Mouse (Mus musculus): ENCODE data around the gene Slc44a5. TPM values are rescaled to one million over a fixed set of nuclear protein-coding genes. Genes with fewer than 3 reads are reported as not detected.

Slc44a5 gene
- 0.94 and 1.1 TPM in 2 replicates for polyA plus RNA-seq (2015; fragmentation: Nextera tagmentation; extraction: Ambion mirVana)

DNA sequence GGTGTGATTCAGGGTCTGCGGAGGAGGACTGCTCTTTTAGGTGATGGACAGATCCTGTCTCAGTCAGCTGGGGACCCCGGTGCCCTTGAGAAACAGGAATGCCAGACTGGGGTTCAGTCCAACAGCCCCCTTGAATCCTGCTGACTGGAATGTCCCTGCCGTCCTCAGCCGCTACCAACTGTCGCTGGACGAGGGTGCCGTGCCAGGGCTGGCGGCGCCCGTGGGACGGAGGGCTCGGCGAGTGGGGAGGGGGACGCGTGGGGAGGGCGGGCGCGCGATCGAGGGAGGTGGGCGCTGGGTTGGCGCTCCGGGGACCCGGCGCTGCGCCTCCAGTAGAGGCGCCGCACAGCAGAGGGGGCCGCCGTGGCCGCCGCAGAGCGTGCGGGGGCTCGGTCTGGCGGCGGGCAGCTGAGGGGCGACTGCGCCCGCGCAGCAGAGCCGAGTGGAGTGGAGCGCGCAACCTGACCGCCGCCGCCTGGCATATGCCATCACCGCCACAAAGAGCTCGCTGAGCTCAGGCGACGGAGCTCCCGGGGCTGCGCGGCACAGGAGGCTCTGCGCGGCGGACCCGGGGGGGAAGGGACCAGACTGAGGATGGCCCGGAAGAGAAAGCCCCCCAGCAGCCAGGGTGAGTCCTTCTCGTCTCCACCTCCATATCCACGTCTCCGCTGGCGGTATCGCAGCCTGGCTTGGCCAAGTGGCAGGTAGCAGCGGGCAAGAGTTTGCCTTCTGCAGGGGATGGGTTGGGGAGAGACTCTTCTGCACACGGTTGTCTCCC lies at the start of gene Slc44a5:
Slc44a5 (plus strand) TSS at position 266 of the 778 bp plus-strand sequence.
- H3K4me2 ChIP-seq (ENCODE audit: low read depth, low read length), result peak within 1 kb of the TSS; percentile 91
- under 1% methylated on average over 66 of the region's 66 CpGs for WGBS
- H3K9ac ChIP-seq (ENCODE audit: low read length), result peak within 1 kb of the TSS; percentile 69
- peak within 1 kb of the TSS; percentile 57 for H3K4me3 ChIP-seq (replicated peaks; ENCODE audit: low read length)
- peak; percentile 75; the same call in 1 of the 2 replicates for ATAC-seq (ENCODE audit: insufficient read depth, low FRiP score)
- peaks cover 10% of the 10 kb centered on the region; the same call in 1 of the 2 replicates for H3K4me1 ChIP-seq (ENCODE audit: control insufficient read depth, insufficient read depth, low read length)
- peaks cover 22% of the 10 kb centered on the region for H3K27me3 ChIP-seq (ENCODE audit: control insufficient read depth, insufficient read depth, low read length)
- no peaks in the 10 kb centered on the region for H3K9me3 ChIP-seq (replicated peaks; ENCODE audit: control insufficient read depth, low read length)
- H3K27ac ChIP-seq (ENCODE audit: low read length), result no peak within 1 kb of the TSS
- no peaks in the 10 kb centered on the region for H3K36me3 ChIP-seq (ENCODE audit: control insufficient read depth, insufficient read depth, low read length)

- Histone ChIP-seq H3K36me3 (ENCODE audit: control insufficient read depth, insufficient read depth, low read length) (peaks cover 26% of the 10 kb centered on the region), H3K9ac (ENCODE audit: low read length) (no peak overlapping the region), H3K4me3 (replicated peaks; ENCODE audit: low read length) (no peak overlapping the region), H3K27me3 (ENCODE audit: control insufficient read depth, insufficient read depth, low read length) (no peaks in the 10 kb centered on the region), H3K27ac (ENCODE audit: low read length) (no peak overlapping the region), H3K4me2 (ENCODE audit: low read depth, low read length) (no peak overlapping the region), H3K9me3 (replicated peaks; ENCODE audit: control insufficient read depth, low read length) (no peaks in the 10 kb centered on the region), H3K4me1 (ENCODE audit: control insufficient read depth, insufficient read depth, low read length) (0 out of 2 replicates have a peak, but pooled peaks cover 2% of the 10 kb centered on the region)
- no peak for ATAC-seq (ENCODE audit: insufficient read depth, low FRiP score)
- WGBS, result 91% methylated on average over 7 of the region's 7 CpGs
These were observed 46.9 kb upstream of the Slc44a5 start for GRCm38 (mm10) chr3:153926333-153926732.

DNA sequence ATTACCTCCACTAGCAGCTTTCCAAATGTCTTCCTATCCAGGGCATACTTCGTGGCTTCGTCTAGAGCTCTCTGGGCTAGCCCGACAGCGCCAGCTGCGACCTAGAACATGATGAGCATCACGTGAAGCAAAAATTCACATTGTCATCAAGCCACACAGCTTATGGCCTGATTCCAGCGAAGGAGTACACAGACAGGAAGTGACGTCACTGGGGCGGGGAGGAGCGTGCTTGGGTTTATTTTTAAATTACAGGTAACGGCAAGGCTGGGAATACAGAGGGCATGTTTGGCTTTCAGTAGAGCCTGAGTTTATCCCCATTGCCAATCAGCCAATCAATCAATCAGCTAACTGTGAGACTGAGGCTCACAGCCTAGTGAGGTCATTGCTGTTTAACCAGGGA lies 43.7 kb upstream of the Slc44a5 start:
- peaks cover 28% of the 10 kb centered on the region for H3K36me3 ChIP-seq (ENCODE audit: control insufficient read depth, insufficient read depth, low read length)

GRCm38 (mm10) chr3:153932461-153932860 lies 40.8 kb upstream of the Slc44a5 start:
- WGBS, result 93% methylated on average over 5 of the region's 5 CpGs
- no peak overlapping the region for H3K4me2 ChIP-seq (ENCODE audit: low read depth, low read length)
- no peaks in the 10 kb centered on the region for H3K9me3 ChIP-seq (replicated peaks; ENCODE audit: control insufficient read depth, low read length)
- H3K4me3 ChIP-seq (replicated peaks; ENCODE audit: low read length), result no peak overlapping the region
- ATAC-seq (ENCODE audit: insufficient read depth, low FRiP score), result 0 out of 2 replicates have a peak, but pooled peaks have one; percentile 38
- H3K36me3 ChIP-seq (ENCODE audit: control insufficient read depth, insufficient read depth, low read length), result peaks cover 25% of the 10 kb centered on the region
- no peak overlapping the region for H3K9ac ChIP-seq (ENCODE audit: low read length)
- no peak overlapping the region for H3K27ac ChIP-seq (ENCODE audit: low read length)
- no peaks in the 10 kb centered on the region for H3K27me3 ChIP-seq (ENCODE audit: control insufficient read depth, insufficient read depth, low read length)
- 0 out of 2 replicates have a peak, but pooled peaks cover 2% of the 10 kb centered on the region for H3K4me1 ChIP-seq (ENCODE audit: control insufficient read depth, insufficient read depth, low read length)

More for the DNA sequence above, 43.7 kb upstream of the Slc44a5 start:
- Histone ChIP-seq H3K27ac (ENCODE audit: low read length) (no peak overlapping the region), H3K27me3 (ENCODE audit: control insufficient read depth, insufficient read depth, low read length) (no peaks in the 10 kb centered on the region), H3K4me3 (replicated peaks; ENCODE audit: low read length) (no peak overlapping the region), H3K9ac (ENCODE audit: low read length) (no peak overlapping the region), H3K9me3 (replicated peaks; ENCODE audit: control insufficient read depth, low read length) (no peaks in the 10 kb centered on the region), H3K4me2 (ENCODE audit: low read depth, low read length) (no peak overlapping the region), H3K4me1 (ENCODE audit: control insufficient read depth, insufficient read depth, low read length) (0 out of 2 replicates have a peak, but pooled peaks cover 2% of the 10 kb centered on the region)
- no peak for ATAC-seq (ENCODE audit: insufficient read depth, low FRiP score)
- 93% methylated on average over 11 of the region's 11 CpGs for WGBS

DNA sequence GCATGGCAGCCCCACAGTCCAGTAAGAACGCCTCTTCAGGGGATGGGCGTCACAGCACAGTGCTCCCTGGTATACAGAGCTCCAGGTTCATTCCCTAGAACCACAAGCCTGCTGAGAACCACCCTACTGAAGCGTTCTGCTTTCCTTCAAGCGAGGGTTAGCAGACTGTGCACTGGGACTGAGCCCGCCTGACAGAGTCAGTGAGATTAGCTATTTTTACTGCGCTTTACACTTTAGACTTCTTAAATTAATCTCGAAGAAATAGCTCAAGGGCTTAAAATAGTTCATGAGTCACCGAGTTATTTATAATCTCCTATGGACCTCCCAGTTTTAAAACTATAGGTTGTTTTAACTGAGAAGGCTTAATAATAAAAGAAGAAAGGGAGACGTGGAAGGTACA lies 37.4 kb upstream of the Slc44a5 start:
- Histone ChIP-seq H3K4me2 (ENCODE audit: low read depth, low read length) (no peak overlapping the region), H3K27ac (ENCODE audit: low read length) (0 out of 2 replicates have a peak overlapping the region, but pooled peaks have one; percentile 37), H3K27me3 (ENCODE audit: control insufficient read depth, insufficient read depth, low read length) (no peaks in the 10 kb centered on the region), H3K9ac (ENCODE audit: low read length) (no peak overlapping the region), H3K4me3 (replicated peaks; ENCODE audit: low read length) (no peak overlapping the region), H3K36me3 (ENCODE audit: control insufficient read depth, insufficient read depth, low read length) (peaks cover 10% of the 10 kb centered on the region), H3K4me1 (ENCODE audit: control insufficient read depth, insufficient read depth, low read length) (no peaks in the 10 kb centered on the region), H3K9me3 (replicated peaks; ENCODE audit: control insufficient read depth, low read length) (no peaks in the 10 kb centered on the region)
- no peak for ATAC-seq (ENCODE audit: insufficient read depth, low FRiP score)
- 76% methylated on average over 9 of the region's 9 CpGs for WGBS

GRCm38 (mm10) chr3:153937116-153937810 lies 36.0 kb upstream of the Slc44a5 start:
- Histone ChIP-seq H3K9me3 (replicated peaks; ENCODE audit: control insufficient read depth, low read length) (no peaks in the 10 kb centered on the region), H3K27me3 (ENCODE audit: control insufficient read depth, insufficient read depth, low read length) (no peaks in the 10 kb centered on the region), H3K4me3 (replicated peaks; ENCODE audit: low read length) (no peak overlapping the region), H3K9ac (ENCODE audit: low read length) (no peak overlapping the region), H3K4me1 (ENCODE audit: control insufficient read depth, insufficient read depth, low read length) (no peaks in the 10 kb centered on the region), H3K27ac (ENCODE audit: low read length) (no peak overlapping the region), H3K4me2 (ENCODE audit: low read depth, low read length) (no peak overlapping the region), H3K36me3 (ENCODE audit: control insufficient read depth, insufficient read depth, low read length) (peaks cover 6% of the 10 kb centered on the region; the same call in 1 of the 2 replicates)
- no peak for ATAC-seq (ENCODE audit: insufficient read depth, low FRiP score)
- WGBS, result 85% methylated on average over 17 of the region's 17 CpGs

DNA sequence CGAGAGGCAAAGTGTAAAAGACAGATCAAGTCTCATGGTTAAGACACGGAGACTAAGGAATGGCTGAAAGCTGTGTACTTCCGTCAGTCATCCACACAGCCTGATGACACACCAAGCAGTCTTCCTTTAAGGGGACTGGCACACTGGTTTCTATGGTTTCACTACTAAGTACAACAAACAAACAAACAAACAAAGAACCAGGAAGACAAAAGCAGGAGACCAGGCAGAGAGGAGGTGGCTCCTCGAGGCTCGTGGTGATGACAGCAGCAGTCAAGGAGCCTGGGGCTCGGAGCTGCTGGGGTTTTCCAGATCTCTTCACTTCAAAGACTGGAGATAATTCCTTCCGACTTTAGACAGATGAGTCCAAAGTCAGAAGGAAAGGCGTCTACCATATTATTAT lies 33.2 kb upstream of the Slc44a5 start:
- Histone ChIP-seq H3K27me3 (ENCODE audit: control insufficient read depth, insufficient read depth, low read length) (no peaks in the 10 kb centered on the region), H3K4me1 (ENCODE audit: control insufficient read depth, insufficient read depth, low read length) (peaks cover 4% of the 10 kb centered on the region; the same call in 1 of the 2 replicates), H3K9me3 (replicated peaks; ENCODE audit: control insufficient read depth, low read length) (no peaks in the 10 kb centered on the region), H3K4me3 (replicated peaks; ENCODE audit: low read length) (no peak overlapping the region), H3K36me3 (ENCODE audit: control insufficient read depth, insufficient read depth, low read length) (no peaks in the 10 kb centered on the region), H3K4me2 (ENCODE audit: low read depth, low read length) (no peak overlapping the region), H3K9ac (ENCODE audit: low read length) (no peak overlapping the region), H3K27ac (ENCODE audit: low read length) (no peak overlapping the region)
- no peak for ATAC-seq (ENCODE audit: insufficient read depth, low FRiP score)
- 86% methylated on average over 8 of the region's 8 CpGs for WGBS

DNA sequence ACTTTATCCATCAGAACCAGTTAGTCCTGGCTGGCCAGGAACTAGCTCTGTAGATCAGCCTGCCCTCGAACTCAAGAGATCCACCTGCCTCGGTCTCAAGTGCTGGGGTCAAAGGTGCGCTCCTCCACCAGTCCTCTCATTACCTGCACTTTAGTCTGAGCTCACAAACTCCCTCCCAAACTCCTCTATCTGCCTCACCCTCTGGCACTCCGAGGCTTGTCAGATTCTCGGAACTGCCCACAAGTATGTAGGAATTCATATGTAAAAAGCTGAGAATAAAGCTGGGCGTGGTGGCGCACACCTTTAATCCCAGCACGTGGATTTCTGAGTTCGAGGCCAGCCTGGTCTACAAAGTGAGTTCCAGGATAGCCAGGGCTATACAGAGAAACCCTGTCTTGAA lies 32.8 kb upstream of the Slc44a5 start:
- no peaks in the 10 kb centered on the region for H3K36me3 ChIP-seq (ENCODE audit: control insufficient read depth, insufficient read depth, low read length)
- no peaks in the 10 kb centered on the region for H3K27me3 ChIP-seq (ENCODE audit: control insufficient read depth, insufficient read depth, low read length)
- no peak overlapping the region for H3K4me3 ChIP-seq (replicated peaks; ENCODE audit: low read length)
- peaks cover 4% of the 10 kb centered on the region; the same call in 1 of the 2 replicates for H3K4me1 ChIP-seq (ENCODE audit: control insufficient read depth, insufficient read depth, low read length)
- H3K27ac ChIP-seq (ENCODE audit: low read length), result no peak overlapping the region
- no peak overlapping the region for H3K4me2 ChIP-seq (ENCODE audit: low read depth, low read length)
- no peak for ATAC-seq (ENCODE audit: insufficient read depth, low FRiP score)
- H3K9ac ChIP-seq (ENCODE audit: low read length), result no peak overlapping the region
- WGBS, result 85% methylated on average over 9 of the region's 9 CpGs
- H3K9me3 ChIP-seq (replicated peaks; ENCODE audit: control insufficient read depth, low read length), result no peaks in the 10 kb centered on the region

- no peak overlapping the region for H3K4me3 ChIP-seq (replicated peaks; ENCODE audit: low read length)
- no peak overlapping the region for H3K4me2 ChIP-seq (ENCODE audit: low read depth, low read length)
- no peaks in the 10 kb centered on the region for H3K27me3 ChIP-seq (ENCODE audit: control insufficient read depth, insufficient read depth, low read length)
- H3K9ac ChIP-seq (ENCODE audit: low read length), result no peak overlapping the region
- WGBS, result 93% methylated on average over 13 of the region's 13 CpGs
- H3K9me3 ChIP-seq (replicated peaks; ENCODE audit: control insufficient read depth, low read length), result no peaks in the 10 kb centered on the region
- H3K36me3 ChIP-seq (ENCODE audit: control insufficient read depth, insufficient read depth, low read length), result no peaks in the 10 kb centered on the region
- H3K4me1 ChIP-seq (ENCODE audit: control insufficient read depth, insufficient read depth, low read length), result peaks cover 4% of the 10 kb centered on the region; the same call in 1 of the 2 replicates
- ATAC-seq (ENCODE audit: insufficient read depth, low FRiP score), result no peak
- H3K27ac ChIP-seq (ENCODE audit: low read length), result no peak overlapping the region
These were observed 31.6 kb upstream of the Slc44a5 start for GRCm38 (mm10) chr3:153941613-153942012.
